In genomic region chr9:50064505-50065229, GRCm38 (mm10) we compare ENCODE assay signal across 11 mouse cellular contexts.
DNase-seq lines count a peak whose midpoint lies in the region; ATAC-seq and TF ChIP-seq lines count a peak whose summit lies in the region.
"Had no signal": no experiment of that assay in that cellular context is flagged by ENCODE, and none has a peak within 500 bp of the region (broad histone marks: within the 10 kb centered on the region; RNA-seq: fewer than 3 reads in every experiment).

No protein-coding gene starts in this region.

- H3K4me1 ChIP-seq in midbrain, embryonic 16.5 days (ENCODE audit: control insufficient read depth, insufficient read depth, low read length): no peaks in the 10 kb centered on the region
- H3K4me1 ChIP-seq in midbrain, embryonic 10.5 days: no peaks in the 10 kb centered on the region
- H3K4me1 ChIP-seq in forebrain, postnatal 0 days (ENCODE audit: insufficient read depth): no peaks in the 10 kb centered on the region
- H3K4me1 ChIP-seq in heart, embryonic 10.5 days: no peaks in the 10 kb centered on the region
- H3K4me1 ChIP-seq: embryonic facial prominence, embryonic 10.5 days had no signal

- H3K4me2 ChIP-seq in midbrain, embryonic 16.5 days (ENCODE audit: low read length): no peak overlapping the region
- H3K4me2 ChIP-seq in forebrain, postnatal 0 days (ENCODE audit: low read depth): no peak overlapping the region

- no peaks in the 10 kb centered on the region for H3K36me3 ChIP-seq in midbrain, embryonic 16.5 days (ENCODE audit: control insufficient read depth, insufficient read depth, low read length)
- no peaks in the 10 kb centered on the region for H3K36me3 ChIP-seq in midbrain, embryonic 10.5 days
- no peaks in the 10 kb centered on the region for H3K36me3 ChIP-seq in forebrain, postnatal 0 days (ENCODE audit: insufficient read depth)
- no peaks in the 10 kb centered on the region for H3K36me3 ChIP-seq in heart, embryonic 10.5 days
- H3K36me3 ChIP-seq: embryonic facial prominence, embryonic 10.5 days had no signal

- no peak overlapping the region; the same call in 1 of the 2 replicates for H3K27ac ChIP-seq in midbrain, embryonic 16.5 days (ENCODE audit: low read length)
- no peak overlapping the region for H3K27ac ChIP-seq in midbrain, embryonic 10.5 days (replicated peaks)
- 0 out of 2 replicates have a peak overlapping the region, but pooled peaks have one; percentile 45 for H3K27ac ChIP-seq in forebrain, postnatal 0 days (ENCODE audit: low read depth, low read length)
- no peak overlapping the region for H3K27ac ChIP-seq in heart, embryonic 10.5 days
- H3K27ac ChIP-seq: embryonic facial prominence, embryonic 10.5 days had no signal

- H3K9ac ChIP-seq in midbrain, embryonic 16.5 days (ENCODE audit: low read depth, low read length): no peak overlapping the region
- H3K9ac ChIP-seq in forebrain, postnatal 0 days: no peak overlapping the region

- DNase-seq in midbrain, embryonic 10.5 days (ENCODE audit: low spot score): no peak
- peak; percentile 79 for DNase-seq in forebrain, postnatal 0 days
- DNase-seq in left cerebral cortex, postnatal 10 days (ENCODE audit: extremely low spot score in 1 of 2, low spot score in 2 of 2): peak; percentile 36 to 65
- DNase-seq in kidney, postnatal 25 days: no peak
- no peak for DNase-seq in heart, embryonic 10.5 days (ENCODE audit: low spot score)
- no peak for DNase-seq in spleen, postnatal 10 days (ENCODE audit: low spot score in 2 of 2)
- DNase-seq: adrenal gland, adult 2 months; heart, postnatal 14 days; thymus, postnatal 4 days had no signal

- TF ChIP-seq CTCF in forebrain, postnatal 0 days (IDR thresholded peaks at IDR 0.05; ENCODE audit: low read depth): 0 out of 2 replicates have a peak, but pooled peaks have one; percentile 9

- intact Hi-C loops in left cerebral cortex, postnatal 10 days (cut with DNase I): no loop called here

- peak; percentile 81 for ATAC-seq in midbrain, embryonic 16.5 days
- ATAC-seq in forebrain, postnatal 0 days: peak; percentile 99

- WGBS in midbrain, embryonic 16.5 days: 79% methylated on average over 10 of the region's 10 CpGs
- 89% methylated on average over 10 of the region's 10 CpGs for WGBS in midbrain, embryonic 10.5 days
- WGBS in forebrain, postnatal 0 days: 52% methylated on average over 10 of the region's 10 CpGs
- 80% methylated on average over 10 of the region's 10 CpGs for WGBS in heart, embryonic 10.5 days

- H3K4me3 ChIP-seq in midbrain, embryonic 16.5 days (ENCODE audit: low read depth, low read length): no peak overlapping the region
- H3K4me3 ChIP-seq in midbrain, embryonic 10.5 days: no peak overlapping the region
- H3K4me3 ChIP-seq in forebrain, postnatal 0 days (ENCODE audit: low read depth, low read length): no peak overlapping the region
- no peak overlapping the region for H3K4me3 ChIP-seq in heart, embryonic 10.5 days
- H3K4me3 ChIP-seq: embryonic facial prominence, embryonic 10.5 days had no signal

- no peaks in the 10 kb centered on the region for H3K9me3 ChIP-seq in midbrain, embryonic 16.5 days (replicated peaks; ENCODE audit: control insufficient read depth, low read length, poor library complexity, severe bottlenecking)
- H3K9me3 ChIP-seq in midbrain, embryonic 10.5 days (replicated peaks): no peaks in the 10 kb centered on the region
- H3K9me3 ChIP-seq in forebrain, postnatal 0 days (ENCODE audit: low read length): no peaks in the 10 kb centered on the region
- no peaks in the 10 kb centered on the region for H3K9me3 ChIP-seq in heart, embryonic 10.5 days
- H3K9me3 ChIP-seq: embryonic facial prominence, embryonic 10.5 days had no signal

- H3K27me3 ChIP-seq in midbrain, embryonic 16.5 days (ENCODE audit: control insufficient read depth, insufficient read depth, low read depth, low read length): no peaks in the 10 kb centered on the region
- H3K27me3 ChIP-seq in midbrain, embryonic 10.5 days (ENCODE audit: low read depth, poor library complexity, severe bottlenecking): no peaks in the 10 kb centered on the region; the same call in 1 of the 2 replicates
- H3K27me3 ChIP-seq in forebrain, postnatal 0 days (ENCODE audit: insufficient read depth, low read length): no peaks in the 10 kb centered on the region
- H3K27me3 ChIP-seq in heart, embryonic 10.5 days (ENCODE audit: insufficient read depth, poor library complexity, severe bottlenecking): no peaks in the 10 kb centered on the region

Comparison
In these comparisons a context has a peak if more than half of its experiments do, and no peak if none do; other contexts are left out.
1. DNase-seq: peak in forebrain, postnatal 0 days (single experiment) and left cerebral cortex, postnatal 10 days (2 of 2); none in midbrain, embryonic 10.5 days (single experiment), kidney, postnatal 25 days (0 of 2), heart, embryonic 10.5 days (single experiment) and spleen, postnatal 10 days (0 of 2).